Mouse (Mus musculus): ENCODE data around the gene Ceacam11. TPM values are rescaled to one million over a fixed set of nuclear protein-coding genes. Genes with fewer than 3 reads are reported as not detected.

The Ceacam11 gene
- polyA plus RNA-seq (2012; rRNA removed; ENCODE audit: low replicate concordance): not detected in 2 replicates

DNA sequence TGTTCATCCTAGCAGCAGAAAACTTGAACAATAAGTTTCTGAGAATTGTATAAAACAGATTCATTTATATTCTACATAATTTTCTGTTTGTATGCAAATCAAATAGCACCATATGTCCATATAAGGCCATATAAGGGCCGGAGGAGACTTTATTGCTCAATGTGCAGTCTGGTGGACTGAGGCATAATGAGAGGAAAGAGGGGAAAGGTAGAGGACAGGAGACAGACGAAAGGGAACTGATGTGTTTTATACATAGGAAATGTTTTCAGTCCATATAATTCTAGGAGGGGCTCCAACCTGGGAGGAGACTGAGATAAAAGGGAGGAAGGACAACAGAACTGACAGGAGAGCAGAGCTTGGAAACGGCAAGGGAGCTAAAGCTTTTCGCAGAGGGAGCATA is at the start of gene Ceacam11:
Gene Ceacam11 (plus strand): TSS at position 301 of the 400 bp plus-strand sequence.

DNA sequence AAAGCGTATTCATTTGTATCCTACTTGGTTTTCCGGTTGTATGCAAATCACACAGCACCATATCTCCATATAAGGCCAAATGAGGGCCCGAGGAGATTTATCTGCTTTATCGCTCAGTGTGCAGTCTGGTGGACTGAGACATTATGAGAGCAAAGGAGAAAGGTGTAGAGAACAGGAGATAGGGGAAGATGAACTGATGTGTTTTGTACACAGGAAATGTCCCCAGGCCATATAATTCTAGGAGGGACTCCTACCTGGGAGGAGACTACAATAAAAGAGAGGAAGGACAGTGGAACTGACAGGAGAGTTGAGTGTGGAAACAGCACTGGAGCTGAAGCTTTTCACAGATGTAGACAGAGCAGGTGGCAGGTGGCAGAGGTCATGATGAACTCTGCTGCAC is 37.7 kb downstream of the Ceacam11 start, which contains the start of gene Ceacam13:
Gene Ceacam13 (plus strand): TSS at position 301 of the 400 bp plus-strand sequence.

Other genes with a start within 250 kb of the Ceacam11 start
- not detected in 2 replicates for gene Ceacam14, start 159.5 kb upstream of the Ceacam11 start, polyA plus RNA-seq (2012; rRNA removed; ENCODE audit: low replicate concordance)
- 0.04 TPM in 1 of 2 replicates, not detected in the other for gene Gm5155, start 100.4 kb upstream of the Ceacam11 start, polyA plus RNA-seq (2012; rRNA removed; ENCODE audit: low replicate concordance)
- not detected in 2 replicates for gene Ceacam13, start 37.8 kb downstream of the Ceacam11 start, polyA plus RNA-seq (2012; rRNA removed; ENCODE audit: low replicate concordance)
- gene Ceacam12, start 93.8 kb downstream of the Ceacam11 start, polyA plus RNA-seq (2012; rRNA removed; ENCODE audit: low replicate concordance): not detected in 2 replicates
- gene Igfl3, start 204.4 kb downstream of the Ceacam11 start, polyA plus RNA-seq (2012; rRNA removed; ENCODE audit: low replicate concordance): not detected in 2 replicates